Mouse (Mus musculus): ENCODE data around the gene Dll3. TPM values are rescaled to one million over a fixed set of nuclear protein-coding genes. Genes with fewer than 3 reads are reported as not detected.
"Not testable (repeated sequence)": the region's sequence is repeated elsewhere in the genome, so short reads cannot be mapped to it uniquely, and the experiment has no call there.

The Dll3 gene
- total RNA-seq, 2 experiments from 2014 or later: 1.5 to 1.6 TPM

- DNase-seq (ENCODE audit: low spot score in 2 of 2): no peak
Observed at GRCm38 (mm10) chr7:28262861-28263260, 39.2 kb downstream of the Dll3 start.

DNA sequence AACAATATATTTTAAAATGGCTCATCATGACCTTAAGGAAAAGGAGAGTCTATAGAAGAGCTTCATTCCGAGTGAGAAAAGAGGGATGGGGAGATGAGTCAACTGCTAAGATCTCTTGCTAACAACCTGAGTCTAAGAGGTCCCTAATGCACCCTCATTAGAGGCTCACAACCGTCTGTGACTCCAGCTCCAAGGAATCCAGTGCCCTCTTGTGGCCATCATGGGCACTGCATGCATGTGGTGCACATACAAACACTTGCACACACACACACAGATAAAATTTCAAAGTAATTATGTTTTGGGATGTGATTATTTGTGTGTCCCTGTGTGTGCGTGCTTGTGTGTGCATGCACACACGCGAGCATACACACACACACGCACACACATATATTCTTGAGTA, 46.6 kb downstream of the Dll3 start:
- no peak for DNase-seq (ENCODE audit: low spot score in 2 of 2)

DNA sequence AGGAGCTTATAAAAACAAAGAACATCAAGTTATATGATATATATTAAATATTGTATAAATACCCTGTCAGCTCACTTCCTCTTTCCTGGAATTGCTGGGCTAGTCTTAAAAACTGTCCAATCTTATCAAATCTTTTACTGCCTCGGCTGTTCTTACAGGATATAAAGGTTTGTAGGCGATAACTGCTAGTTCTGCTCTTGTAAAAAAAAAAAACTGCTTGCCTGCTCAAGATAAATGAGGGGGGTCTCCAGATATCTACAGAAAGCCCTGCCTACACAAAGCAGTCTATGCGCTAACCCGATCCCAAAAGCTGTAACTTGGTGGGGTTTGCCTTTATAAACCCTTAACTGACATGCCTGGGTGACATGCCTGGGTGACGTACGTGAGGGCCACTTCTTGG, 47.4 kb downstream of the Dll3 start:
- no peak for DNase-seq (ENCODE audit: low spot score in 2 of 2)

DNA sequence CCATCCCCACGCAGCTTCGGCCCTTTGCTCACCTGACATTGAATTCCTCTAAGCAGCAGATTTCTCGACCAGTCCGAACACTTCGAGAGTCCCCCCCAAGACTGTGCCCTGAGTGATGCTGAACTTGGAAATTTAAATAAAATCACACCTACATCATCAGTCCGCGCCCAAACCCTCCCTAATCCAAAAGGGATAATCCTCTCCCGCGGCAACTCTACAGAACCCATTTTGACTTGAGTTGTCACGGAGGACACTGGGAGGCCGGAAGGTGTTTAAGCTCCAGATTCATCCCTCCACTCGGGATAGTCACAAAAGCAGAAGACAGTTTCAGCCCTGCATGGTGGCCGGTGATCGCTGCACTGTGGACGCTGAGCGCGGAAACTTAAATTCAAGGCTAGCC, 50.1 kb downstream of the Dll3 start:
- DNase-seq (ENCODE audit: low spot score in 2 of 2): no peak

GRCm38 (mm10) chr7:28248957-28249356, 53.1 kb downstream of the Dll3 start:
- no peak for DNase-seq (ENCODE audit: low spot score in 2 of 2)

GRCm38 (mm10) chr7:28243943-28244342, 58.1 kb downstream of the Dll3 start:
- not testable (repeated sequence) for DNase-seq (ENCODE audit: low spot score in 2 of 2)

Other genes starting within 250 kb of the Dll3 start
- under 1 TPM; 0.30 to 0.58 TPM for gene Fcgbp, start 231.0 kb downstream of the Dll3 start, total RNA-seq (2021)
- under 1 TPM in 1 of 2 experiments, not detected in 1; 0.09 TPM for gene 9530053A07Rik, start 172.8 kb downstream of the Dll3 start, total RNA-seq (2021)
- gene Fbl, start 132.5 kb downstream of the Dll3 start, total RNA-seq (2021): 10 to 100 TPM; 47.8 to 60.2 TPM
- gene Dyrk1b, start 122.8 kb downstream of the Dll3 start, total RNA-seq (2021): 10 to 100 TPM; 39.6 to 40.6 TPM
- gene Eid2, start 34.4 kb downstream of the Dll3 start, total RNA-seq (2021): 10 to 100 TPM; 62.3 to 65.2 TPM
- gene Eid2b, start 24.5 kb downstream of the Dll3 start, total RNA-seq (2021): 10 to 100 TPM; 30.2 to 30.8 TPM
- gene Selenov, start 11.1 kb downstream of the Dll3 start, total RNA-seq (2021): under 1 TPM in 1 of 2 experiments, not detected in 1; 0.44 TPM
- gene Timm50, start 9.8 kb upstream of the Dll3 start, total RNA-seq (2021): 10 to 100 TPM; 36.8 to 43.2 TPM
- gene Supt5, start 36.5 kb upstream of the Dll3 start, total RNA-seq (2021): 100 to 1,000 TPM; 116 TPM
- 100 to 1,000 TPM; 462 to 497 TPM for gene Rps16, start 48.4 kb upstream of the Dll3 start, total RNA-seq (2021)
- gene Plekhg2, start 70.4 kb upstream of the Dll3 start, total RNA-seq (2021): 1 to 10 TPM; 4.8 to 5.2 TPM
- 1 to 10 TPM; 1.4 to 2.3 TPM for gene Zfp36, start 78.0 kb upstream of the Dll3 start, total RNA-seq (2021)
- gene Med29, start 90.5 kb upstream of the Dll3 start, total RNA-seq (2021): 10 to 100 TPM; 20.3 to 22.0 TPM
- gene Paf1, start 90.7 kb upstream of the Dll3 start, total RNA-seq (2021): 10 to 100 TPM; 54.8 to 59.0 TPM
- 1 to 10 TPM; 1.4 to 1.5 TPM for gene Gmfg, start 135.2 kb upstream of the Dll3 start, total RNA-seq (2021)
- 10 to 100 TPM; 93.0 to 96.9 TPM for gene Lrfn1, start 149.7 kb upstream of the Dll3 start, total RNA-seq (2021)
- not detected for gene Ifnl2, start 208.2 kb upstream of the Dll3 start, total RNA-seq (2021)
- not detected for gene Ifnl3, start 220.6 kb upstream of the Dll3 start, total RNA-seq (2021)
- not detected for gene Sycn, start 238.6 kb upstream of the Dll3 start, total RNA-seq (2021)
- gene Nccrp1, start 245.0 kb upstream of the Dll3 start, total RNA-seq (2021): under 1 TPM in 1 of 2 experiments, not detected in 1; 0.28 TPM